Mouse (Mus musculus): ENCODE data around the gene Alkal2. TPM values are rescaled to one million over a fixed set of nuclear protein-coding genes. Genes with fewer than 3 reads are reported as not detected.

The Alkal2 gene
- 3.2 and 5.0 TPM in 2 replicates for polyA plus RNA-seq (2016; fragmentation: Nextera tagmentation; extraction: Ambion mirVana)

DNA sequence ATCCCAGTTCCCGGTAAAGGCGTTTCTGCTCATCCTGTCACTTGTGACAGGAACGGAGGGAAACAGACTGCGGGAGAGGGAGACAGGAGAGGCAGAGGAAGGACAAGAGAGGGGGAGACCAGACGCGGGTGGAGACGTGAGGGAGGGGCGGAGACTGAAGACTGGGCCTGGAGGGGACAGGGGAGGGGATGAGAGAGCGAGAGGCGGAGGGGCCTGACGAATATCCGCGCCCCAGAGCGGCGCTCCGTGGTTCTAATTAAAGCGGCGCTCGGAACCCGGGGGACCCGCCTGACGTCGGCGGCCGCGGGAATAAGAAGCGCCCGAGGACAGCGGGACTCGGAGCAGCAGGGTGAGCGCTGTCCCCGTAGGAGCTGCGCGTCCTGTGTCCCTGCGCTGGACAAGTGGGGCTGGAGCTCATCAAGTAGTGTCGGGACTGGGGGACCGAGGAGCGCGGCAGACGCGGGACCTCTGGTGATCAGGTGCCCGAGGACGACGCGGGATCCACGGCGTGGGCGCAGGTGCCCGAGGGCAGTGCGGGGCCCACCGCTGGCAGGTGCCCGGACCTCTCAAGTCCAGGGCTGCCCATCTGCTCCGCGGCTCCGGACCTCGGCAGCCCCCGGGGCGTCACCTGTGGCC lies at the start of gene Alkal2:
Gene Alkal2, plus strand, starts transcription at position 337 of the 636 bp plus-strand sequence.
- no peaks in the 10 kb centered on the region for H3K9me3 ChIP-seq
- H3K4me1 ChIP-seq, result peaks cover 16% of the 10 kb centered on the region
- H3K36me3 ChIP-seq (replicated peaks), result no peaks in the 10 kb centered on the region
- H3K27me3 ChIP-seq (ENCODE audit: poor library complexity, severe bottlenecking), result peaks cover 70% of the 10 kb centered on the region
- WGBS, result 1% methylated on average over 54 of the region's 58 CpGs
- H3K27ac ChIP-seq, result peak within 1 kb of the TSS; percentile 48; the same call in 1 of the 2 replicates
- H3K4me3 ChIP-seq, result peak within 1 kb of the TSS; percentile 64
- peak; percentile 37 for DNase-seq (ENCODE audit: extremely low spot score, low spot score)

DNA sequence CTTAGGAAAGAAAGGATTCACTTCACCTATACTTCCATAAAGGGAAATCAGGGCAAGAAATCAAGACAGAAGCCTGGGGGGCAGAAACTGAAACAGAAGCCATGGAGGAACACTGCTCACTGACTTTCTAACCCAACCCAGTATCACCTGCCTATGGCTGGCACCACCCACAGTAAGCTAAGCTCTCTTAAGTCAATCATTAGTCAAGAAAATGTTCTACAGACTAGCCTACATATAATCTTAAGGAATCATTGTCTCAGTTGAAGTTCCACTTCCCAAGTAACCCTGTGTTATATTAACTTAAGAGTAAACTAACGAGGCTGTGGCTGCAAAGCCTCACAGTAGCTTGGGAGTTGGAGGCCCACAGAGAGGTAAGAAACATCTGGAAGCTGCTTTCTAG lies 35.6 kb upstream of the Alkal2 start:
- H3K36me3 ChIP-seq (replicated peaks), result no peaks in the 10 kb centered on the region
- no peak for DNase-seq (ENCODE audit: extremely low spot score, low spot score)
- H3K4me3 ChIP-seq, result no peak overlapping the region
- 80% methylated on average over 1 of the region's 1 CpGs for WGBS
- H3K4me1 ChIP-seq, result no peaks in the 10 kb centered on the region
- H3K27ac ChIP-seq, result no peak overlapping the region
- H3K27me3 ChIP-seq (ENCODE audit: poor library complexity, severe bottlenecking), result no peaks in the 10 kb centered on the region
- no peaks in the 10 kb centered on the region for H3K9me3 ChIP-seq

- no peak overlapping the region for H3K27ac ChIP-seq
- DNase-seq (ENCODE audit: extremely low spot score, low spot score), result no peak
- H3K9me3 ChIP-seq, result no peaks in the 10 kb centered on the region
- no peak overlapping the region for H3K4me3 ChIP-seq
- no peaks in the 10 kb centered on the region for H3K27me3 ChIP-seq (ENCODE audit: poor library complexity, severe bottlenecking)
- WGBS, result 73% methylated on average over 2 of the region's 2 CpGs
- H3K36me3 ChIP-seq (replicated peaks), result no peaks in the 10 kb centered on the region
- H3K4me1 ChIP-seq, result no peaks in the 10 kb centered on the region
Measured at GRCm38 (mm10) chr12:30850902-30851301, 33.2 kb upstream of the Alkal2 start.

- WGBS, result 92% methylated on average over 6 of the region's 6 CpGs
- H3K4me1 ChIP-seq, result no peaks in the 10 kb centered on the region
Measured at GRCm38 (mm10) chr12:30851871-30852270, 32.3 kb upstream of the Alkal2 start.

DNA sequence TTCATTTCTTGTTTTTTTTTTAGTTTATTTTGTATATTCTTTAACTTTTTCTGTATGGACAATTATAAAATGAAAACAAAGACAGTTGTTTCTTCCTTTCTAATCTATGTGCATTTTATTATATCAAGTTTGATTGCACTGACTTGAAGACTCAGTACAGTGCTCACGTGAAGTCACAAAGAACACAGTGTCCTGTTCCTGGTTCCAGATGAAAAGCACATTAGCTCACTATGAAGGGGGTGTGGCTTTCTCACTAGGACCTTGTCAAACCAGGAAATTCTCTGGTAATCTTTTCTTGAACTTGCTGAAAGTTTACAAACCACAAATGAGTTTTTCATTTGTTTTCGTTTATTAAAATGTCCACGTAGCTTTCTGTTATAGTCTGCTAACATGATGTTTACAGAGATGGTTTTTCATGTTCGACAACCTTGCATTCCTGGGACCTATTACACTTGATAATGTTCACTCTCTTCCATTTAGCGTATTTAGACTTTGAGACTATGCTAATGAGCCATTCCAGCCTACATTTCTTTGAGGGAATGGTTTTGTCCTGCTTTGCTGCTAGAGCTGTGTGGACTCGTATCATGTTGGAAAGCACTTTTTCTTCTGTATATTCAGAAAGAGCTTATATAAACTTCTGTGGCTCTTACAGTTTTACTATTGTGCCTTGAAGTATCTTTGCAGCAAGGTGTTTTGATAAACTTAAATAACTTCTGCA lies 28.5 kb upstream of the Alkal2 start:
- Histone ChIP-seq H3K27ac (no peak overlapping the region), H3K9me3 (no peaks in the 10 kb centered on the region), H3K36me3 (replicated peaks) (no peaks in the 10 kb centered on the region), H3K4me1 (no peaks in the 10 kb centered on the region), H3K4me3 (no peak overlapping the region), H3K27me3 (ENCODE audit: poor library complexity, severe bottlenecking) (no peaks in the 10 kb centered on the region)
- 83% methylated on average over 6 of the region's 6 CpGs for WGBS
- no peak for DNase-seq (ENCODE audit: extremely low spot score, low spot score)

More at GRCm38 (mm10) chr12:30851871-30852270, 32.3 kb upstream of the Alkal2 start:
- Histone ChIP-seq H3K36me3 (replicated peaks) (no peaks in the 10 kb centered on the region), H3K27me3 (ENCODE audit: poor library complexity, severe bottlenecking) (no peaks in the 10 kb centered on the region), H3K4me3 (no peak overlapping the region), H3K27ac (no peak overlapping the region), H3K9me3 (no peaks in the 10 kb centered on the region)
- DNase-seq (ENCODE audit: extremely low spot score, low spot score), result no peak

DNA sequence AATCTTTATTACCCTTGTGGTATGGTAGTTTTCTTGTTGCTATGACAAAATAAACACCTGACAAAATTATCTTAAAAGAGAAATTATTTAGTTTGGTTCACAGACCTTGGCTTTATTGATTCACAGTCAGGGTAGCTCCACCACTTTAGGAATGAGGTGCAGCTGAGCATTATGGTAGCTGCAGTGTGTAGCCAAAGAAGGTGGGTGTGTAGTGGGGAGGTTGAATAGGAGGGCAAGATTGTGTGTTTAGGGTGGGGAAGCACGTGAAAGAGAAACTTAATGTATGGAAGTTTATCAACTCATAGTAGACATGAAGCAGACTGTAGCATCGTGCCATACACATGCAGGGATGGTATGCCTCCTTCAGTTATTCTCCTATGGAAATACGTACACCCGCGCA lies 27.9 kb upstream of the Alkal2 start:
- Histone ChIP-seq H3K27me3 (ENCODE audit: poor library complexity, severe bottlenecking) (no peaks in the 10 kb centered on the region), H3K4me3 (no peak overlapping the region), H3K9me3 (no peaks in the 10 kb centered on the region), H3K27ac (no peak overlapping the region), H3K36me3 (replicated peaks) (no peaks in the 10 kb centered on the region), H3K4me1 (no peaks in the 10 kb centered on the region)
- WGBS, result 88% methylated on average over 5 of the region's 5 CpGs
- DNase-seq (ENCODE audit: extremely low spot score, low spot score), result no peak

DNA sequence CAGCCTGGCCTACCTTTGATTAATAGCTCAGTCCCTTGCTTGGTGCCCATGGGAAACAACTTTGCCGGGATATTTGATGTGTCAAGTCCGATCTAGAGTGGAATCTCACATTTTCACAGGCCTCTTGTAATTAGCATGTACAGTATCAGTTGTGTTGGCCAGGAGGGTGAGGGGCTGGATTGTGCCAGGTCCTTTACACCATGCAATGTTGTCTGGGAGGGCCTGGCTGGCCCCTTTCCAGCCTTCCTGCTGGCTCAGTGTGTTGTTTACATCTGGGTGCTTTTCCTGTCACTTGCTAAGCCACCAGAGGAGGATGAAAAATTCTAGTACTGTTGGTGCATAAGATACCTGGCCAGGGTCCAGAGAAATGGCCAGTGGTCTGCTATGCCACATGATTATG lies 19.8 kb upstream of the Alkal2 start:
- H3K9me3 ChIP-seq, result no peaks in the 10 kb centered on the region
- H3K36me3 ChIP-seq (replicated peaks), result no peaks in the 10 kb centered on the region
- H3K4me1 ChIP-seq, result no peaks in the 10 kb centered on the region
- 91% methylated on average over 2 of the region's 2 CpGs for WGBS
- no peak for DNase-seq (ENCODE audit: extremely low spot score, low spot score)
- no peak overlapping the region for H3K4me3 ChIP-seq
- no peak overlapping the region for H3K27ac ChIP-seq
- H3K27me3 ChIP-seq (ENCODE audit: poor library complexity, severe bottlenecking), result no peaks in the 10 kb centered on the region

GRCm38 (mm10) chr12:30865781-30866180 lies 18.3 kb upstream of the Alkal2 start:
- Histone ChIP-seq H3K9me3 (no peaks in the 10 kb centered on the region), H3K4me1 (no peaks in the 10 kb centered on the region), H3K4me3 (no peak overlapping the region), H3K36me3 (replicated peaks) (no peaks in the 10 kb centered on the region), H3K27ac (no peak overlapping the region), H3K27me3 (ENCODE audit: poor library complexity, severe bottlenecking) (no peaks in the 10 kb centered on the region)
- no peak for DNase-seq (ENCODE audit: extremely low spot score, low spot score)
- 84% methylated on average over 4 of the region's 4 CpGs for WGBS

GRCm38 (mm10) chr12:30879447-30879846 lies 4.7 kb upstream of the Alkal2 start:
- H3K27ac ChIP-seq, result no peak overlapping the region
- H3K27me3 ChIP-seq (ENCODE audit: poor library complexity, severe bottlenecking), result peaks cover 39% of the 10 kb centered on the region
- no peak for DNase-seq (ENCODE audit: extremely low spot score, low spot score)
- H3K4me1 ChIP-seq, result peaks cover 10% of the 10 kb centered on the region
- H3K36me3 ChIP-seq (replicated peaks), result no peaks in the 10 kb centered on the region
- no peak overlapping the region for H3K4me3 ChIP-seq
- H3K9me3 ChIP-seq, result no peaks in the 10 kb centered on the region
- WGBS, result 70% methylated on average over 6 of the region's 6 CpGs

DNA sequence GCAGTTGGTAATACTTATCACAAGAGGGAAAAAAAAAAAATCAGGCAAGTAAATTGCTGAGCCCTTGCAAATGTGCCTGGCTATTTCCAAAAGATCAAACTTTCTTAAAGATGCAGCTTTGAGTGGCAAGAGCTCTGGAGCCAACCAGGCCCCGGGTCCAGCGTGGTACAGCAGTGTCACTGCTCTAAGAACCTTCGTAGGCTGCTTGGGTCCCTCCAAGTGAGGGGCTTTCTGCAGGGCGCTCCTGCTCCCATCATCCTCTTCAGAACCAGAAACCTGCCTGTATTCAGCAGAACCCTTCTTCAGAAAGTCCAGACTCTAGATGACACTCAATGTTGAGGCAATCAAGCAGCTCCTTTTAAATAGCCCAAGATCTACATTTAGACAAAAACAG lies 533 bp upstream of the Alkal2 start:
- 18% methylated on average over 4 of the region's 4 CpGs for WGBS
- Histone ChIP-seq H3K27ac (no peak overlapping the region), H3K9me3 (no peaks in the 10 kb centered on the region), H3K36me3 (replicated peaks) (no peaks in the 10 kb centered on the region), H3K4me1 (peaks cover 16% of the 10 kb centered on the region), H3K4me3 (peak overlapping the region; percentile 64), H3K27me3 (ENCODE audit: poor library complexity, severe bottlenecking) (peaks cover 70% of the 10 kb centered on the region)
- no peak for DNase-seq (ENCODE audit: extremely low spot score, low spot score)

GRCm38 (mm10) chr12:30884622-30885230 lies 604 bp downstream of the Alkal2 start:
- WGBS, result 8% methylated on average over 39 of the region's 39 CpGs
- Histone ChIP-seq H3K9me3 (no peaks in the 10 kb centered on the region), H3K36me3 (replicated peaks) (no peaks in the 10 kb centered on the region), H3K4me3 (peak overlapping the region; percentile 64), H3K27ac (peak overlapping the region; percentile 48; the same call in 1 of the 2 replicates), H3K27me3 (ENCODE audit: poor library complexity, severe bottlenecking) (peaks cover 69% of the 10 kb centered on the region), H3K4me1 (peaks cover 16% of the 10 kb centered on the region)
- peak; percentile 20 for DNase-seq (ENCODE audit: extremely low spot score, low spot score)

GRCm38 (mm10) chr12:30885891-30886290 lies 1.8 kb downstream of the Alkal2 start:
- peaks cover 63% of the 10 kb centered on the region for H3K27me3 ChIP-seq (ENCODE audit: poor library complexity, severe bottlenecking)
- no peak overlapping the region for H3K4me3 ChIP-seq
- 94% methylated on average over 6 of the region's 6 CpGs for WGBS
- no peak for DNase-seq (ENCODE audit: extremely low spot score, low spot score)
- no peaks in the 10 kb centered on the region for H3K36me3 ChIP-seq (replicated peaks)
- H3K9me3 ChIP-seq, result no peaks in the 10 kb centered on the region
- peaks cover 16% of the 10 kb centered on the region for H3K4me1 ChIP-seq
- no peak overlapping the region for H3K27ac ChIP-seq

DNA sequence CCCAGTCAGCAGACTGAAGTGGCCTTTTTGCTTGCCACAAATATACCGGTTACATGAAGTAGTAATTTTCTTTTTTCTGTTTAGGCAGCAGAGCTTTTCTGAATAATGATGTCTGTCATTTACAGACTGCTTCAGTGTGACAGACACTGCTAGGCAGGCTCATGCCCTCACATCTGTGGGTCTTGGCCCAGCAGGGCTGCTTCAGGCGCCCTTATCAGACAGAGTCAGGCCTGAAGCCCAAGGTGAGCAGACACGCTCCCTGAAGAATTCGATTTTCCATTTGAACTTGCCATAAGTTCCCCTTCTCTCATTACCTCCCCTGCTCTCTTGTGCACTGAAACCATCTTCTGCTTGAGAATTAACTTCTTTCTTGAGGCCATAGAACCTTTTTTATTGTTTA lies 3.9 kb downstream of the Alkal2 start:
- Histone ChIP-seq H3K27me3 (ENCODE audit: poor library complexity, severe bottlenecking) (peaks cover 45% of the 10 kb centered on the region), H3K4me1 (peaks cover 16% of the 10 kb centered on the region), H3K36me3 (replicated peaks) (no peaks in the 10 kb centered on the region), H3K4me3 (no peak overlapping the region), H3K27ac (no peak overlapping the region), H3K9me3 (no peaks in the 10 kb centered on the region)
- no peak for DNase-seq (ENCODE audit: extremely low spot score, low spot score)
- 85% methylated on average over 4 of the region's 4 CpGs for WGBS

Data from forebrain, embryonic 10.5 days (tissue).